In genomic region chr12:102450437-102450836, GRCm38 (mm10) we compare ENCODE assay signal across 10 mouse cellular contexts. TPM values are rescaled to one million over a fixed set of nuclear protein-coding genes. Genes with fewer than 3 reads are reported as not detected.
DNase-seq lines count a peak whose midpoint lies in the region; ATAC-seq and TF ChIP-seq lines count a peak whose summit lies in the region.
"Had no signal": no experiment of that assay in that cellular context is flagged by ENCODE, and none has a peak within 500 bp of the region (broad histone marks: within the 10 kb centered on the region; RNA-seq: fewer than 3 reads in every experiment).

No protein-coding gene starts in this region.

- H3K27me3 ChIP-seq in liver, embryonic 13.5 days, result 0 out of 2 replicates have a peak, but pooled peaks cover 6% of the 10 kb centered on the region

- ATAC-seq in liver, embryonic 13.5 days (ENCODE audit: low read depth), result no peak
- no peak for ATAC-seq in inflammation-experienced regulatory T-cells, adult 6 months

- peak; percentile 39 for DNase-seq in kidney, postnatal 14 days
- DNase-seq in kidney, postnatal 4 days, result no peak
- DNase-seq in NIH3T3 (ENCODE audit: low read depth), result peak; percentile 22
- DNase-seq in liver, embryonic 13.5 days, result no peak
- DNase-seq in right cerebral cortex, postnatal 14 days, result no peak
- no peak for DNase-seq in adrenal gland, adult 18-20 months (ENCODE audit: low spot score in 2 of 2)
- DNase-seq: layer of hippocampus, postnatal 36 days; right cerebral cortex, adult 18-20 months had no signal

- no peak overlapping the region for H3K4me3 ChIP-seq in cortical plate, adult 2 months (ENCODE audit: insufficient read depth, low read length)
- H3K4me3 ChIP-seq in liver, embryonic 13.5 days (replicated peaks), result no peak overlapping the region

- H3K4me1 ChIP-seq in cortical plate, adult 2 months (ENCODE audit: control insufficient read depth, insufficient read depth, low read length), result no peaks in the 10 kb centered on the region
- peaks cover 9% of the 10 kb centered on the region for H3K4me1 ChIP-seq in liver, embryonic 13.5 days (replicated peaks)

- no peaks in the 10 kb centered on the region for H3K9me3 ChIP-seq in liver, embryonic 13.5 days (replicated peaks)

- H3K27ac ChIP-seq in cortical plate, adult 2 months (ENCODE audit: insufficient read depth, low read length), result peak overlapping the region; percentile 22; the same call in 1 of the 2 replicates
- H3K27ac ChIP-seq in liver, embryonic 13.5 days, result peak overlapping the region; percentile 73; the same call in 1 of the 2 replicates

- H3K4me2 ChIP-seq in liver, embryonic 13.5 days, result no peak overlapping the region

- H3K9ac ChIP-seq in liver, embryonic 13.5 days, result no peak overlapping the region

- no peak for TF ChIP-seq CTCF in cortical plate, adult 2 months (IDR thresholded peaks at IDR 0.05; ENCODE audit: extremely low read depth, insufficient read depth, low read length)

- H3K36me3 ChIP-seq in liver, embryonic 13.5 days, result no peaks in the 10 kb centered on the region

- no peak for TF ChIP-seq POLR2A in cortical plate, adult 2 months (IDR thresholded peaks at IDR 0.05; ENCODE audit: extremely low read depth, insufficient read depth, low read length)

- 50% methylated on average over 10 of the region's 10 CpGs for WGBS in liver, embryonic 13.5 days (ENCODE audit: insufficient replicate concordance)

RNA-seq across cellular contexts. Expression of gene Lgmn, which starts 10.8 kb away (rescaled TPM):
- 121 and 132 TPM in 2 replicates for polyA plus RNA-seq in cortical plate, adult 2 months (2012; rRNA removed)
- 55.8 and 59.0 TPM in 2 replicates for polyA plus RNA-seq in liver, embryonic 13.5 days (2015; fragmentation: Nextera tagmentation; extraction: Ambion mirVana)
- polyA plus RNA-seq in inflammation-experienced regulatory T-cells, adult 6 months (2017; shearing (Covaris generic)), result 10 to 100 TPM; 14.6 to 15.5 (median 15.4) TPM
- total RNA-seq in adrenal gland, adult 18-20 months (2021), result 100 to 1,000 TPM in 1 of 2 experiments, 10 to 100 TPM in 1; 99.7 to 114 TPM

RNA-seq across cellular contexts. Expression of gene Golga5, which starts 18.5 kb away (rescaled TPM):
- polyA plus RNA-seq in cortical plate, adult 2 months (2012; rRNA removed), result 23.4 and 25.1 TPM in 2 replicates
- polyA plus RNA-seq in liver, embryonic 13.5 days (2015; fragmentation: Nextera tagmentation; extraction: Ambion mirVana), result 15.1 and 15.6 TPM in 2 replicates
- 10 to 100 TPM; 24.8 to 26.8 (median 25.1) TPM for polyA plus RNA-seq in inflammation-experienced regulatory T-cells, adult 6 months (2017; shearing (Covaris generic))
- total RNA-seq in adrenal gland, adult 18-20 months (2021), result 10 to 100 TPM; 31.3 to 40.2 TPM

Comparison
In these comparisons a context has a peak if more than half of its experiments do, and no peak if none do; other contexts are left out.
1. DNase-seq: peak in kidney, postnatal 14 days (single experiment) and NIH3T3 (single experiment); none in kidney, postnatal 4 days (0 of 2), liver, embryonic 13.5 days (single experiment), right cerebral cortex, postnatal 14 days (single experiment) and adrenal gland, adult 18-20 months (0 of 2).